Mouse (Mus musculus): Measurements from ENCODE around the gene Mrps15. TPM values are rescaled to one million over a fixed set of nuclear protein-coding genes. Genes with fewer than 3 reads are reported as not detected.
"Not testable (repeated sequence)": the region's sequence is repeated elsewhere in the genome, so short reads cannot be mapped to it uniquely, and the experiment has no call there.

The Mrps15 gene
- polyA plus RNA-seq, 1 experiment from 2014 or later: 175 TPM

DNA sequence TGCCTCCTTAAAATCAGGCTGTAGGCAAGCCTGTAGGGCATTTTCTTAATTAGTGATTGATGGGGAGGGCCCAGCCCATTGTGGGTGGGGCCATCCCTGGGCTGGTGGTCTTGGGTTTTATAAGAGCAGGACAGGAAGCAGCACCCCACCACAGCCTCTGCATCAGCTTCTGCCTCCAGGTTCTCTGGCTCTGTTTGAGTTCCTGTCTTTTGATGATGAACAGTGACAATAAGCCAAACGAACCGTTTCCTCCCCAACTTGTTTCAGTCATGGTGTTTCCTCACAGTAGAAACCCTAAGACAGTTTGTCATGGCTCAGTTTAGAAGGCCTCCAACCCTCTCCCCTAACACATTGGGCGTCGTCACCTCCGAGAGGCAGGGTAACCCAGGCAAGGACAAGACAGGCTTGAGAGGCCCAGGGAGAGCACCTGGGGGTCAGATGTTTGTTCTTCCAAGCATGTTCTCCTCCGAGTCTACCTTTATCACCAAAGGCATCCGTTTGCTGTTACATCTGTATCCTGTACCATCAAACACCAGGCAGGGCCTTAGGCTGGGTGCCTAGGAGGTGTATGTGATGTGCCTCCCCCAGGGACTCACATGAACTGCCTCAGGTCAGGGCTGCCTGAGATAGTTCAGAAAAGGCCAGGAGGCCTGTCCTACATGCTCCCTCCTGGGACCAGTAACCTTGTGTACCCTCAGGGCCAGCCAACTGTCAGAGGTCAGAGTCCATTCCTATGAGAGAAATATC is 43.5 kb downstream of the Mrps15 start:
- 53% methylated on average over 7 of the region's 7 CpGs for WGBS (ENCODE audit: missing documents)
- no peak overlapping the region for H3K4me3 ChIP-seq (ENCODE audit: inconsistent target)
- no peaks in the 10 kb centered on the region for H3K36me3 ChIP-seq (ENCODE audit: inconsistent target)
- no peak overlapping the region for H3K27ac ChIP-seq
- no peaks in the 10 kb centered on the region for H3K79me2 ChIP-seq (ENCODE audit: inconsistent target)

GRCm38 (mm10) chr4:126090848-126091124 is 44.1 kb downstream of the Mrps15 start:
- H3K27ac ChIP-seq: no peak overlapping the region

DNA sequence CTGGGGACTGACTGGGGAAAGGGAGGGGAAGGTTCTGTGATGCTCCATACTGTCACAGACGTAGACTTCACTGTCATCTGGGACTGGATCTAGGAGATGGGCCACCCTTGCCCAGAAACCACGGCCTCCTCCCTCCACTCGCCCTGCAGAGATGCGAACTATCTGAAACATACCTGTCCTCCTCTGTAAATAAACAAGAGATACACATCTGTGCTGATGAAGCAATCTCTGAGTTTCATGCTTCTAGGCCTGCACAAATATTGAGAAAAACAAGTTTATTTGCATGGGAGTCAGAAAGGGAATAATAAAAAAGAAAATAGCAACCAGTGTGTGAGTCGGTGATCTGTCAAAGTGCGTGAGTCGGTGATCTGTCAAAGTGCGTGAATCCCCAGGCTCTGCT is 45.1 kb downstream of the Mrps15 start:
- 95% methylated on average over 8 of the region's 8 CpGs for WGBS (ENCODE audit: missing documents)
- Histone ChIP-seq H3K27ac (no peak overlapping the region), H3K79me2 (ENCODE audit: inconsistent target) (peaks cover 3% of the 10 kb centered on the region), H3K4me3 (ENCODE audit: inconsistent target) (no peak overlapping the region), H3K36me3 (ENCODE audit: inconsistent target) (no peaks in the 10 kb centered on the region)

More at GRCm38 (mm10) chr4:126090848-126091124, 44.1 kb downstream of the Mrps15 start:
- no peaks in the 10 kb centered on the region for H3K79me2 ChIP-seq (ENCODE audit: inconsistent target)
- H3K36me3 ChIP-seq (ENCODE audit: inconsistent target): no peaks in the 10 kb centered on the region
- 85% methylated on average over 4 of the region's 4 CpGs for WGBS (ENCODE audit: missing documents)
- no peak overlapping the region for H3K4me3 ChIP-seq (ENCODE audit: inconsistent target)

DNA sequence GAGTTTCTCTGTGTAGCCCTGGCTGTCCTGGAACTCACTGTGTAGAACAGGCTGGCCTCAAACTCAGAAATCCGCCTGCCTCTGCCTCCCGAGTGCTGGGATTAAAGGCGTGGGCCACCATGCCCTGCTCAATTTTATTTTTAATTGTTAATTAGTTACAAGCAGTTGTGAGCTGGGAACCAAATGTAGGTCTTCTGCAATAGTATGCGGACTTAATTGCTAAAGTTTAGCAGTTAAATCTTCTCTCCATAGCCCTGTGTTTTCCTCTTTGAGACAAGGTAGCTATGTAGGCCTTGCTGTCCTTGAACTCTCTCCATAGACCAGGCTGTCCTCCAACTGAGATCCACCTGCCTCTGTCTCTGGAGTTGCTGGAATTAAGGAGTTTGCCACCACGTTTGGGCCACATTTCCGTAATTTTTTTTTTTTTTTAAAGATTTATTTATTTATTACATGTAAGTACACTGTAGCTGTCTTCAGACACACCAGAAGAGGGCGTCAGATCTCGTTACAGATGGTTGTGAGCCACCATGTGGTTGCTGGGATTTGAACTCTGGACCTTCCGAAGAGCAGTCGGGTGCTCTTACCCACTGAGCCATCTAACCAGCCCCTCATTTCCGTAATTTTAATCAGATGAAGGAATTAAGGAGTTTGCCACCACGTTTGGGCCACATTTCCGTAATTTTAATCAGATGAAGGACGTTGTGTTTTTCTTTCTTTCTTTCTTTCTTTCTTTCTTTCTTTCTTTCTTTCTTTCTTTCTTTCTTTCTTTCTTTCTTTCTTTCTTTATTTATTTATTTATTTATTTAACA is 49.1 kb downstream of the Mrps15 start:
- H3K79me2 ChIP-seq (ENCODE audit: inconsistent target): peaks cover 43% of the 10 kb centered on the region
- not testable (repeated sequence) for H3K36me3 ChIP-seq (ENCODE audit: inconsistent target); H3K4me3 ChIP-seq (ENCODE audit: inconsistent target); H3K27ac ChIP-seq
- 51% methylated on average over 13 of the region's 14 CpGs for WGBS (ENCODE audit: missing documents)

DNA sequence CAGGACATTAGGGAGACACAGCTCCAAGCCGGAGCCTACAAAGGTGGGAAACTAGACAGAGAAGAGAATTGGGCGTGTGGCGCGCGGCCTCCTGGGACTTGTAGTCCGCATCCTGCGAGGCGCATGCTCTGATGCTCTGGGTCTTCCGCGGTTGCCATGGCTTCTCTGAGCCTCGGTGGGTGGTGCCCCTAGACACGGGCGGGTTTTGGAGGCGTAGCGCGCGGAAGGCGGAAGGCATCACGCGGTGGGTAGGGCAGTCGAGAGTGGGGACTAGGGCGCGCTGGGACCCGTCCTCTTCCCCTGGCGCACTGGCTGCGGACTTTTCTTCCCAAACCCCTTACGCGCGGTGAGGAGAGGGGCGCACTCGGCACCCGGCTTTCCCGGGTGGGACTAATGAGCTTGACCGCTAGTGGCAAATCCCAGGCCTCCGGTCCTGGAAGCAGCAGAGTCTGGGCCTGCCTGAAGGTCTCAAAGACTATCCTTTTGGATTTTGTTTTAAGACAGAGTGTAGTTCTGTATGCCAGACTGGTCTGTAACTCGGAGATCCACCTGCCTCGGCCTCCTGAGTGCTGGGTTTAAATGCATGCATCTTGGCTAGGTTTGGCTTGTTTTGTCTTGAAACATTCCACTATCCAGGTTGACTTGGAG is 49.9 kb downstream of the Mrps15 start, which contains the start of gene Lsm10:
Gene Lsm10 (plus strand): TSS at position 160 of the 648 bp plus-strand sequence.
- peaks cover 51% of the 10 kb centered on the region for H3K79me2 ChIP-seq (ENCODE audit: inconsistent target)
- peaks cover 7% of the 10 kb centered on the region; the same call in 1 of the 2 replicates for H3K36me3 ChIP-seq (ENCODE audit: inconsistent target)
- whole genome bisulfite sequencing (ENCODE audit: missing documents): under 1% methylated on average over 36 of the region's 37 CpGs

GRCm38 (mm10) chr4:126097711-126098253 is 51.1 kb downstream of the Mrps15 start:
- Histone ChIP-seq H3K79me2 (ENCODE audit: inconsistent target) (peaks cover 53% of the 10 kb centered on the region), H3K36me3 (ENCODE audit: inconsistent target) (peaks cover 7% of the 10 kb centered on the region; the same call in 1 of the 2 replicates), H3K4me3 (ENCODE audit: inconsistent target) (no peak overlapping the region), H3K27ac (0 out of 2 replicates have a peak overlapping the region, but pooled peaks have one; percentile 73)
- 97% methylated on average over 19 of the region's 20 CpGs for WGBS (ENCODE audit: missing documents)

More for the DNA sequence above, 49.9 kb downstream of the Mrps15 start, which contains the start of gene Lsm10:
- peak within 1 kb of the TSS; percentile 73 for H3K27ac ChIP-seq
- H3K4me3 ChIP-seq (ENCODE audit: inconsistent target): peak within 1 kb of the TSS; percentile 83

GRCm38 (mm10) chr4:126099365-126099764 is 52.6 kb downstream of the Mrps15 start:
- no peak overlapping the region for H3K4me3 ChIP-seq (ENCODE audit: inconsistent target)
- H3K27ac ChIP-seq: no peak overlapping the region
- WGBS (ENCODE audit: missing documents): 97% methylated on average over 3 of the region's 3 CpGs

GRCm38 (mm10) chr4:126100764-126101163 is 54.0 kb downstream of the Mrps15 start:
- Histone ChIP-seq H3K79me2 (ENCODE audit: inconsistent target) (peaks cover 70% of the 10 kb centered on the region), H3K36me3 (ENCODE audit: inconsistent target) (peaks cover 7% of the 10 kb centered on the region; the same call in 1 of the 2 replicates), H3K27ac (no peak overlapping the region), H3K4me3 (ENCODE audit: inconsistent target) (no peak overlapping the region)
- WGBS (ENCODE audit: missing documents): 97% methylated on average over 3 of the region's 3 CpGs

More at GRCm38 (mm10) chr4:126099365-126099764, 52.6 kb downstream of the Mrps15 start:
- Histone ChIP-seq H3K36me3 (ENCODE audit: inconsistent target) (peaks cover 7% of the 10 kb centered on the region; the same call in 1 of the 2 replicates), H3K79me2 (ENCODE audit: inconsistent target) (peaks cover 56% of the 10 kb centered on the region)

GRCm38 (mm10) chr4:126102061-126102841 is 55.5 kb downstream of the Mrps15 start:
- H3K36me3 ChIP-seq (ENCODE audit: inconsistent target): peaks cover 7% of the 10 kb centered on the region; the same call in 1 of the 2 replicates
- peak overlapping the region; percentile 41; the same call in 1 of the 2 replicates for H3K4me3 ChIP-seq (ENCODE audit: inconsistent target)

DNA sequence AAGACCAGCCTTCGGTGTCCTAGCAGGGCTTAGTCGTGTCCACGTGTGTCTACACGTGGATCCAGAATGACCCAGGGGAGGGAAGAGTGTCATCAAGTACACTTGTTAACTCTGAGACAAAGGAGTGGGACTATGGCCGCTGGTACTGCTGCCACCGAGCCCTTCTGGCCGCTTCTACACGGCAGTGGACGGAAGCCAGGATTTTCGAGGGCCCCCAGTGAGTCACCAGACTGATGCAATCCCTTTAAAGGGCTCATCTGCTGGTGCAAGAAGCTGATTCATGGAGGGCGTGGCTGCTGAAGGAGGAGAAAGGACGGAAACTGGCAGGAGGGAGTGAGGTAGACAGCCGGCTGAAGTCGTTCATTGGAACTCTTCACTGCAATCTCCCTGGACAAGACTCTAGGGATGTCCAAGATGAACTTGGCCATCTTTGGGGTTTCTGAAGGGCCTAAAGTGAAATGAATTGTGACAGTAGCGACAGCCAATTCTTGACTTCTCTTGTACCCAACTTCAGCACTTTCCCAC is 56.4 kb downstream of the Mrps15 start:
- 1% methylated on average over 15 of the region's 15 CpGs for WGBS (ENCODE audit: missing documents)
- Histone ChIP-seq H3K36me3 (ENCODE audit: inconsistent target) (peaks cover 7% of the 10 kb centered on the region; the same call in 1 of the 2 replicates), H3K79me2 (ENCODE audit: inconsistent target) (peaks cover 78% of the 10 kb centered on the region), H3K4me3 (ENCODE audit: inconsistent target) (peak overlapping the region; percentile 41), H3K27ac (peak overlapping the region; percentile 80)

More at GRCm38 (mm10) chr4:126102061-126102841, 55.5 kb downstream of the Mrps15 start:
- 44% methylated on average over 7 of the region's 7 CpGs for WGBS (ENCODE audit: missing documents)
- peak overlapping the region; percentile 80 for H3K27ac ChIP-seq
- peaks cover 78% of the 10 kb centered on the region for H3K79me2 ChIP-seq (ENCODE audit: inconsistent target)

GRCm38 (mm10) chr4:126103590-126104068 is 56.9 kb downstream of the Mrps15 start, which contains the start of gene Stk40:
Gene Stk40, plus strand, starts transcription at chr4:126103957.
- peak within 1 kb of the TSS; percentile 78 for H3K4me3 ChIP-seq (ENCODE audit: inconsistent target)
- under 1% methylated on average over 33 of the region's 34 CpGs for WGBS (ENCODE audit: missing documents)
- H3K79me2 ChIP-seq (ENCODE audit: inconsistent target): peaks cover 78% of the 10 kb centered on the region
- H3K27ac ChIP-seq: peak within 1 kb of the TSS; percentile 80
- H3K36me3 ChIP-seq (ENCODE audit: inconsistent target): peaks cover 2% of the 10 kb centered on the region; the same call in 1 of the 2 replicates

DNA sequence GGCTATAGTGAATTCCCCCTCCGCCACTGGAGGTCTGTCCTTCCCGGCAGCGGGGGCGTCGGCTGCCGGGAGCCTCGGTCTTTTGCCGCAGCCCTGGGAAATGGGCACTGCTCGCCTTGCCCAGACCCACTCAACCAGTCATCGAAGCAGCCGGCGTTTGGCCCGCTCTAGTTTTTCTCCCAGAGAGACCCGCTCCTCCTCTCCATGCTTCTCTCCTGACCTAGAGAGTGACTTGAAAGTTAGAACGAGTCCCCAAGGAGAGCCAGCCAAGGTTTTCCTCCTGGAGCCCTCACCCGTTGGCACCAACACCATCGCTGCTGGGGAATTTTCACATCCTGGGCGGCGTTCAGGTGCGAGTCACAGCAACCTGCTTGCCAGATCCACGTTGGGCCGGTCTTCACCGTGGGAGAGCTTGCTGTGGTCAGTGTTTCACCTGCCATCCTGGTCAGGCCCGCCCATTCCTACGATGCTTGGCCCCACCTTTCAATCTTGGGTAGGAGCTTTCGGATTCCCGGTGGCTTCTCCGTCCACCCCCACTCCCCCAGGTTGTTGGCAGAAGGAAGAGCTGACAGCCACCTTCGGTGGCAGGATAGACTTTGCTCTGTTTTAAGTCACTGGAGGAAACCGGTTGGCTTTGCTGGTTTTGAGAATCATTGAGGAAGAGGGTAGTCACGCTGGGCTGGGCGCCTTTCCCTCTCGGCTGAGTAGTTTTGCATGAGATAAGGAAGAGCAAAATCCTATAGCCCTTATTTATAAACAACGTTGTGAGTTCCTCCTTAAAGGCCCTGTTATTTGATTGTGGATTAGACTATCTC is 57.7 kb downstream of the Mrps15 start:
- peak overlapping the region; percentile 38 for H3K27ac ChIP-seq
- H3K4me3 ChIP-seq (ENCODE audit: inconsistent target): peak overlapping the region; percentile 78
- WGBS (ENCODE audit: missing documents): under 1% methylated on average over 34 of the region's 34 CpGs
- peaks cover 78% of the 10 kb centered on the region for H3K79me2 ChIP-seq (ENCODE audit: inconsistent target)
- H3K36me3 ChIP-seq (ENCODE audit: inconsistent target): no peaks in the 10 kb centered on the region; the same call in 1 of the 2 replicates

All from macrophage (primary cell).